Mouse (Mus musculus) neutrophil, adult 59 days (primary cell): Measurements from ENCODE around the gene Helq. TPM values are rescaled to one million over a fixed set of nuclear protein-coding genes. Genes with fewer than 3 reads are reported as not detected.

Experiments
- total RNA-seq, 2 experiments: library from RNA; stranded (reverse); gene quantifications; 1 replicate in 1 of 2; 2 replicates in 1 of 2; pipeline ENCODE4 v1.2.4; 2023

Gene Helq
- total RNA-seq, result 1 to 10 TPM; 6.9 to 8.7 TPM

DNA sequence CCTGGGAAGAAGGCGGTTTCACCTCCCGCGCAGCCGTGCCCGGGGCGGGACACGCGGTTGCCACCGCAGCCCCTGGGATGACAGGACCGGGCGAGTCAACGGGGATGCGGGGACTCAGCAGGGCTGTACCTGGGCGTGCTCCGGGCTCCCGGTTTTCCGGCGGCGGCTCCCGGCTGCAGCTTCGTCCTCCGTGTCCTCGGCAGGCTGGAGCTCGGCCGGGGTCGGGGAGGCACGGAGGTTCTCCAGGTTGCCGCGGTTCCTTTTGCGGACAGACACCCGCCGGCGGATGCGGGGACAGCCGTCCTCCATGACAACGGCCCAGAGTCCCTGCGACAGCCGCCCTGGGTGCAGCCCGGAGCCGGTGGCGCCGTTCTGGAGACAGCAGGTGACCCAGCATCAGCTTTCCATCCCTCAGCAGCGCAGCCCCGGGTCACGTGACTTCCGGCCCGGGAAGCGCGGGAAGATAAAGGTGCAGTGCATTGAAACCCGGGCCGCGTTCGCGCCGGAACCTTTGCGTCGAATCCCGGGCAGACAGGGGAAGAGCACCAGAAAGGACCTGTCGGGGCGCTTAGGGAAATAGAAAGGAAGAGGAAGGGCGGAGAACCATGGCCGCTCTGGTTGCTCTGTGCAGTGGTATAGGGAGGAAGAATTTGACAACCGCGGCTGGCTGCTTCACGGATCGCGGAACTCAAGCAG, at the start of gene Helq, which contains the start of gene Mrps18c:
Helq (minus strand) TSS at position 434 of the 696 bp plus-strand sequence.
Mrps18c (plus strand) TSS at position 463 of the 696 bp plus-strand sequence.

DNA sequence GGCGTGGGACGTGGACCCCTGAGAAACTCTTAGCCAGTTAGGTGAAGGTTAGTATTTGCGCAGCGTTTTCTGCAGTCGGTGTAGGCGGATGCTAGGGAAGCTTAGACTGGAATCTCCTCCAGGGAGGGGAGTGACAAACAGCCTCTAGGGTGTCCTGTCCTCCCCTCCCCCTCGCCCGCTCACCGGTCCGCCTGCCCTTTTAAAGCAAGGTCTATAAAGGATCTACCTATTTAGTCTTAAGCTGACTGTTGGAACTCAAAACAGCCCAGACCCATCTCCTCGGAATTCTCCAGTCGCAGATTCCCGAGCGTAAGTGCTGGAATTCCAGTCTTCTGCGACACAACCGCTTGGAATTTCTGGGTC, 47.1 kb upstream of the Helq start, which contains the start of gene Gpat3:
Gpat3 (plus strand) TSS at position 229 of the 363 bp plus-strand sequence.

GRCm38 (mm10) chr5:100820483-100821184, 22.2 kb upstream of the Helq start, which contains the start of gene Abraxas1:
Gene Abraxas1 (minus strand): TSS chr5:100820965.

GRCm38 (mm10) chr5:100719235-100720088, 78.9 kb downstream of the Helq start, which contains the start of gene Hpse:
Gene Hpse (minus strand): TSS chr5:100719716.

Other genes starting within 250 kb of the Helq start
- 100 to 1,000 TPM; 565 to 648 TPM for gene Plac8, start 226.4 kb downstream of the Helq start, total RNA-seq
- 10 to 100 TPM; 12.4 to 14.3 TPM for gene Coq2, start 123.5 kb downstream of the Helq start, total RNA-seq
- 10 to 100 TPM; 15.5 to 24.6 TPM for gene Hpse, start 78.9 kb downstream of the Helq start, total RNA-seq
- 10 to 100 TPM; 58.9 to 64.5 TPM for gene Mrps18c, start within 50 bp of the Helq start, total RNA-seq
- gene Abraxas1, start 22.4 kb upstream of the Helq start, total RNA-seq, result 1 to 10 TPM; 4.2 to 7.1 TPM
- gene Gpat3, start 47.1 kb upstream of the Helq start, total RNA-seq, result 10 to 100 TPM; 15.5 to 17.1 TPM